Mouse (Mus musculus): Measurements from ENCODE around the gene Wasf2. TPM values are rescaled to one million over a fixed set of nuclear protein-coding genes. Genes with fewer than 3 reads are reported as not detected.

Gene Wasf2
- polyA plus RNA-seq, 1 experiment from 2014 or later: 132 TPM

- Histone ChIP-seq H3K9me3 (no peaks in the 10 kb centered on the region), H3K27ac (no peak overlapping the region), H3K27me3 (no peaks in the 10 kb centered on the region), H3K4me2 (replicated peaks) (no peak overlapping the region), H3K4me1 (peaks cover 43% of the 10 kb centered on the region), H3K9ac (no peak overlapping the region), H3K36me3 (peaks cover 42% of the 10 kb centered on the region), H3K4me3 (no peak overlapping the region)
- no peak for ATAC-seq (ENCODE audit: low FRiP score, low read depth)
- 91% methylated on average over 7 of the region's 7 CpGs for WGBS
These were observed 49.0 kb downstream of the Wasf2 start for GRCm38 (mm10) chr4:133179258-133179657.

- Histone ChIP-seq H3K27ac (peak overlapping the region; percentile 95), H3K36me3 (peaks cover 46% of the 10 kb centered on the region), H3K4me1 (peaks cover 43% of the 10 kb centered on the region), H3K4me2 (replicated peaks) (no peak overlapping the region), H3K4me3 (no peak overlapping the region), H3K9me3 (no peaks in the 10 kb centered on the region), H3K9ac (no peak overlapping the region; the same call in 1 of the 2 replicates), H3K27me3 (no peaks in the 10 kb centered on the region)
- WGBS: 92% methylated on average over 8 of the region's 8 CpGs
- no peak for ATAC-seq (ENCODE audit: low FRiP score, low read depth)
These were observed 52.2 kb downstream of the Wasf2 start for GRCm38 (mm10) chr4:133182439-133183033.

GRCm38 (mm10) chr4:133184031-133184897 lies 54.0 kb downstream of the Wasf2 start:
- 16% methylated on average over 14 of the region's 14 CpGs for WGBS
- 0 out of 2 replicates have a peak, but pooled peaks have one; percentile 13 for ATAC-seq (ENCODE audit: low FRiP score, low read depth)
- Histone ChIP-seq H3K27me3 (no peaks in the 10 kb centered on the region), H3K4me3 (no peak overlapping the region), H3K4me1 (peaks cover 43% of the 10 kb centered on the region), H3K9me3 (no peaks in the 10 kb centered on the region), H3K4me2 (replicated peaks) (peak overlapping the region; percentile 51), H3K27ac (peak overlapping the region; percentile 95), H3K36me3 (peaks cover 50% of the 10 kb centered on the region), H3K9ac (peak overlapping the region; percentile 54; the same call in 1 of the 2 replicates)

- H3K27ac ChIP-seq: peak overlapping the region; percentile 95
- ATAC-seq (ENCODE audit: low FRiP score, low read depth): peak; percentile 76
- H3K9me3 ChIP-seq: no peaks in the 10 kb centered on the region
- peak overlapping the region; percentile 7; the same call in 1 of the 2 replicates for H3K4me3 ChIP-seq
- peaks cover 51% of the 10 kb centered on the region for H3K36me3 ChIP-seq
- peak overlapping the region; percentile 51 for H3K4me2 ChIP-seq (replicated peaks)
- H3K9ac ChIP-seq: peak overlapping the region; percentile 54
- peaks cover 47% of the 10 kb centered on the region for H3K4me1 ChIP-seq
- 10% methylated on average over 15 of the region's 15 CpGs for WGBS
- H3K27me3 ChIP-seq: no peaks in the 10 kb centered on the region
These were observed 54.8 kb downstream of the Wasf2 start for GRCm38 (mm10) chr4:133184898-133185665.

GRCm38 (mm10) chr4:133185893-133186292 lies 55.6 kb downstream of the Wasf2 start:
- H3K36me3 ChIP-seq: peaks cover 53% of the 10 kb centered on the region
- peak overlapping the region; percentile 54; the same call in 1 of the 2 replicates for H3K9ac ChIP-seq
- H3K27ac ChIP-seq: peak overlapping the region; percentile 95
- 20% methylated on average over 8 of the region's 8 CpGs for WGBS
- H3K9me3 ChIP-seq: no peaks in the 10 kb centered on the region
- peaks cover 47% of the 10 kb centered on the region for H3K4me1 ChIP-seq
- H3K27me3 ChIP-seq: no peaks in the 10 kb centered on the region
- H3K4me3 ChIP-seq: peak overlapping the region; percentile 7; the same call in 1 of the 2 replicates
- ATAC-seq (ENCODE audit: low FRiP score, low read depth): peak; percentile 85
- peak overlapping the region; percentile 51 for H3K4me2 ChIP-seq (replicated peaks)

GRCm38 (mm10) chr4:133186856-133187255 lies 56.6 kb downstream of the Wasf2 start:
- no peaks in the 10 kb centered on the region for H3K9me3 ChIP-seq
- no peak overlapping the region for H3K27ac ChIP-seq
- H3K4me3 ChIP-seq: no peak overlapping the region
- H3K27me3 ChIP-seq: no peaks in the 10 kb centered on the region
- no peak overlapping the region for H3K9ac ChIP-seq
- no peak for ATAC-seq (ENCODE audit: low FRiP score, low read depth)
- 90% methylated on average over 5 of the region's 5 CpGs for WGBS
- peaks cover 47% of the 10 kb centered on the region for H3K4me1 ChIP-seq
- no peak overlapping the region for H3K4me2 ChIP-seq (replicated peaks)
- H3K36me3 ChIP-seq: peaks cover 57% of the 10 kb centered on the region

GRCm38 (mm10) chr4:133189396-133189795 lies 59.1 kb downstream of the Wasf2 start:
- Histone ChIP-seq H3K4me3 (no peak overlapping the region), H3K36me3 (peaks cover 82% of the 10 kb centered on the region), H3K9ac (no peak overlapping the region), H3K4me2 (replicated peaks) (no peak overlapping the region), H3K27me3 (no peaks in the 10 kb centered on the region), H3K27ac (0 out of 2 replicates have a peak overlapping the region, but pooled peaks have one; percentile 6), H3K9me3 (no peaks in the 10 kb centered on the region), H3K4me1 (peaks cover 26% of the 10 kb centered on the region)
- 59% methylated on average over 10 of the region's 10 CpGs for WGBS
- ATAC-seq (ENCODE audit: low FRiP score, low read depth): no peak

- H3K9me3 ChIP-seq: no peaks in the 10 kb centered on the region
- no peak overlapping the region for H3K4me3 ChIP-seq
- H3K4me1 ChIP-seq: peaks cover 44% of the 10 kb centered on the region
- 89% methylated on average over 11 of the region's 11 CpGs for WGBS
- peaks cover 73% of the 10 kb centered on the region for H3K36me3 ChIP-seq
- no peak for ATAC-seq (ENCODE audit: low FRiP score, low read depth)
- H3K4me2 ChIP-seq (replicated peaks): no peak overlapping the region
- no peak overlapping the region for H3K9ac ChIP-seq
- H3K27ac ChIP-seq: no peak overlapping the region
- no peaks in the 10 kb centered on the region for H3K27me3 ChIP-seq
These were observed 64.2 kb downstream of the Wasf2 start for GRCm38 (mm10) chr4:133194482-133194881.

GRCm38 (mm10) chr4:133195014-133195413 lies 64.7 kb downstream of the Wasf2 start:
- WGBS: 70% methylated on average over 4 of the region's 4 CpGs
- Histone ChIP-seq H3K4me2 (replicated peaks) (no peak overlapping the region), H3K9me3 (no peaks in the 10 kb centered on the region), H3K27ac (no peak overlapping the region), H3K36me3 (peaks cover 68% of the 10 kb centered on the region), H3K4me1 (peaks cover 48% of the 10 kb centered on the region), H3K27me3 (no peaks in the 10 kb centered on the region), H3K4me3 (no peak overlapping the region), H3K9ac (no peak overlapping the region)
- no peak for ATAC-seq (ENCODE audit: low FRiP score, low read depth)

- no peak for ATAC-seq (ENCODE audit: low FRiP score, low read depth)
- H3K4me2 ChIP-seq (replicated peaks): no peak overlapping the region
- H3K4me1 ChIP-seq: peaks cover 59% of the 10 kb centered on the region
- 0 out of 2 replicates have a peak overlapping the region, but pooled peaks have one; percentile 15 for H3K9ac ChIP-seq
- no peaks in the 10 kb centered on the region for H3K9me3 ChIP-seq
- peak overlapping the region; percentile 93; the same call in 1 of the 2 replicates for H3K27ac ChIP-seq
- 85% methylated on average over 2 of the region's 2 CpGs for WGBS
- no peaks in the 10 kb centered on the region for H3K27me3 ChIP-seq
- peaks cover 57% of the 10 kb centered on the region for H3K36me3 ChIP-seq
- no peak overlapping the region for H3K4me3 ChIP-seq
These were observed 65.8 kb downstream of the Wasf2 start for GRCm38 (mm10) chr4:133196136-133196535.

GRCm38 (mm10) chr4:133196852-133197251 lies 66.5 kb downstream of the Wasf2 start:
- H3K4me2 ChIP-seq (replicated peaks): peak overlapping the region; percentile 38; the same call in 1 of the 2 replicates
- H3K27me3 ChIP-seq: no peaks in the 10 kb centered on the region
- peak overlapping the region; percentile 31; the same call in 1 of the 2 replicates for H3K9ac ChIP-seq
- peaks cover 65% of the 10 kb centered on the region for H3K4me1 ChIP-seq
- ATAC-seq (ENCODE audit: low FRiP score, low read depth): no peak
- 19% methylated on average over 7 of the region's 7 CpGs for WGBS
- peaks cover 50% of the 10 kb centered on the region for H3K36me3 ChIP-seq
- H3K9me3 ChIP-seq: no peaks in the 10 kb centered on the region
- no peak overlapping the region for H3K4me3 ChIP-seq
- peak overlapping the region; percentile 93 for H3K27ac ChIP-seq

All from limb, embryonic 13.5 days (tissue).